Mouse (Mus musculus) cerebellum, postnatal 36 days (tissue): ENCODE data around the gene Tagap.
"Not testable (repeated sequence)": the region's sequence is repeated elsewhere in the genome, so short reads cannot be mapped to it uniquely, and the experiment has no call there.

Source experiments
- DNase-seq, 2 experiments: peaks; one replicate each; pipeline ENCODE4 v3.0.0; 2021 to 2022; ENCODE audit warnings: mixed read lengths in 2 of 2

Tagap gene

DNA sequence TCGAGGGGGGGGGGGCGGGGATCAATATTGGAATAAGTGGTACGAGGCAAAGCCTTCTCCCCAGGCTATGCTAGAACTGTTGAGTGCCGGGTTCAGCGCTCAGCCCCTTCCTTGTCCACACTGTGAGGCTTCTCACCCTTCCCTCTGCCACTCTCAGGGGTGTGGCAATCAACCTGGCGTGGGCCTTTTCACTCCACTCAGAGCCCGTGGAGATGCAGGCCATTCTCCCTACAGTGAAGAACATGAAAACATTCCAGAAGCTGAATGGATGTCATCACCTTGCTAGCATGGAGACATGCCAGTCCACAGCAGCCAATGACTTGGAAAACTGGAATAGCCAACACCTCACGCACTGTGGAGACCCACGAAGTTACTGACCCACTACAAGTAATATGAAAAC, 10.0 kb upstream of the Tagap start:
- DNase-seq: no peak

DNA sequence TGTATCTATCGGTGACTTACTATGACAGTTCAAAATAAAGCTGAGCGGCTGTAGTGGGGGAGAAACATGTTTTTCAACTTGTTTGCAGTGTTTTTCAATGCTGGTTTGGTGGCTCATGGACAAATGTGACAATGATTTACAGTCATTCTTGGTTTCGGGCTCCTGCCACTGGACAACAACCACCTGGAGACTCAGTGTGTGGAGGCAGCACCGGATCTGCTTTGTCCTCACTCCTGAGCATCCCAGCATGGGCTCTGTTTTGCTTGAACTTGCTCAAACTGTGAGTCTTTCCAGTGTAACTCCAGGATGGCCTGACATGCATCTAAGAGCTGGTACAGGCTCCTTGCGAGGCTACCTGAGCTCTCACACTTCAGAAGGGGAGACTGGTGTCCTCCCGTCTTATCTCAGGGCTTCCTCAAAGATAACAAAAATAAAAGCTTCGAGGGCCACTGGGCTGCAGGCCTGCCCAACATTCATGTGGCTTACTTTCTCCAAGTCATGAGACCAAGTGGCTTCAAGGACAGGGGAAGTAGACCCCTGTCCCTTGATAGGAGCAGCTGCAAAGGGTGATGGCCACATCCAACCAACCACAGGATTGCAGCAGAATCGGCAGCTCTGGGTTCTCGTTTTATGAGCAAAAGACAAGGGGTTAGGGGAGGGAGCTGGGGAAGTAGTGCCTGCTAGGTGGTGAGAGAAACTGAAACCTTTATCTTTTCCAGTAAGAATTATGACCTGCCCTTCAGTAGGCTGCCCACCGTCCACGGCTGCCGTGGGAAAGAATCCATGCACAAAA, 8.8 kb upstream of the Tagap start:
- DNase-seq: no peak

DNA sequence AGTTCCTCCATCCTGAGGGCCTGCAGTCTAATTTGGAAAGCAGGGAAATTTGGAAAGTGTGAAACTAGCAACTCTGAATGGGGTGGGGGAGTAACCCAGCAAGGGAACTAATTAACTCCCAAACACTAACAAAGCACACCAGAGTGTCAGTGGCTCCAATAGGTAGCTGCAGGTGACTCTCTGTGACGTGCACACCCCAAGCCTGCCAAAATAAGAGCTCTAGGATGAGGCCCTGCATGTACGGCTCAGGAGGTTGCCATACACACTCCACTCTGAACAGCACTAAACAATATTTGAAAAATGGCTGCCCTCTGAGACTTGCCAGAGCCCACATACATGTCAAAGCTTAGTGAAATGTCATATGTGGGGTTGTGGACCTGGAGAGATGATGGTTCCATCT, 7.4 kb upstream of the Tagap start:
- DNase-seq: no peak

DNA sequence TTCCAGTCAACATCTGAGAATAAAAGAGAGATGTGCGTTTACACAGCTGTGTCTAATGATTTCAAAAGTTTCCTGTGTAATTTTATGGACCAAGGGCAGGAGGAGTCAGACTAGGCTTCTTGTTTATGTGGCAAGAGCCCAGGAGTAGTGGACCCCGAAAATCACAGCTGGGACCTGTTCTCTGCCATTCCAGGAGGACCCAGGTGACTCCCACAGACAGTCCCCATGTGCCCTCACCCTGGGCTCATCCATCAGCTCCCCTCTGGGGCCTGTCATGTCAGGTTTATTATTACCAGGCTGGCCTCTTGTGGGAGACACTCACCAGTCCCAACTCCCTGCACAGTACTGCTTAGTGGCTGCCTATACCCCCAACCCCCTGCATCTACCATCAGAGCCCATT, 6.6 kb upstream of the Tagap start:
- no peak for DNase-seq

DNA sequence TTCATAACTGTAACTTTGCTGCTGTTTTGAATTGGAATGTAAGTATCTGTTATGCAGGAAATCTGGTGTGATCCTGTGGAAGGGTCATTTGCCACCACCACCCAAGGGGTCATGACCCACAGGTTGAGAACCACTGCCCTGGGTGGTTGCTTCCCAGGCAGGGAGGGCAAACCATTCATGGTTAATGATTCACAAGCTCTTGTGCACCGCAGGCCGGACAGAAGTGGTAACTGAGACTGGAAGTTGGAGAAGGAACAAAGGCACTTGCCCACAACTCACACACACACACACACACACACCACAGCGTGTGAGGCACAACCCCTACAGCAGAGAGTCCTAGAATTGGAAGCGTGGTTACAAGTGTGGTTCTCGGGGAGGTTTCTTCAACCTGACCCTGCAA, 3.2 kb upstream of the Tagap start:
- no peak for DNase-seq

DNA sequence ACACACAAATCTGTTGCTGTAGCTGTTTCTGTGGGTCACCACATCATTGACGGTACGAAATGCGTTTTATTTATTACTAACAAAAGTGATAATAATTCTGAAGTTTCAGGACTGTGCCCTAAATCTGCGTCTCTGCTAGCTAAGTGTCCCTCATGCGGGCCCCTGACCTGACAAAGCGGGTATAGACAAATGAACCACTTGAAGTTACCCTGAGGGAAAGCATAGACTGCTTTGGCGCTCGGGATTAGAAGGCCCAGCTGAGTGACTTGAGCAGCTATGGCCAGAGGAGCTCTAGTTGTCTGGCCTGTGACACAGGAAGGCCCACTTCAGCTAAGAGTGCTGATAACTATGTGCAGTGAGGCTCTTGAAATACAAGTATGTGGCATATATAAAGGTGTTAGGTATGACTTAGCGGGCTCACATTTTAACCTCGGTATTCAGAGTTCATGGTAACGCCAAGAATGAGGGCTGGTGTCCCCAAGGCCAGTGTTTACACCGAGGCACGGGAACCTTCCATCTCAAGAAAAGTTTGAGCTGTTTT, 1.5 kb upstream of the Tagap start:
- DNase-seq: no peak

DNA sequence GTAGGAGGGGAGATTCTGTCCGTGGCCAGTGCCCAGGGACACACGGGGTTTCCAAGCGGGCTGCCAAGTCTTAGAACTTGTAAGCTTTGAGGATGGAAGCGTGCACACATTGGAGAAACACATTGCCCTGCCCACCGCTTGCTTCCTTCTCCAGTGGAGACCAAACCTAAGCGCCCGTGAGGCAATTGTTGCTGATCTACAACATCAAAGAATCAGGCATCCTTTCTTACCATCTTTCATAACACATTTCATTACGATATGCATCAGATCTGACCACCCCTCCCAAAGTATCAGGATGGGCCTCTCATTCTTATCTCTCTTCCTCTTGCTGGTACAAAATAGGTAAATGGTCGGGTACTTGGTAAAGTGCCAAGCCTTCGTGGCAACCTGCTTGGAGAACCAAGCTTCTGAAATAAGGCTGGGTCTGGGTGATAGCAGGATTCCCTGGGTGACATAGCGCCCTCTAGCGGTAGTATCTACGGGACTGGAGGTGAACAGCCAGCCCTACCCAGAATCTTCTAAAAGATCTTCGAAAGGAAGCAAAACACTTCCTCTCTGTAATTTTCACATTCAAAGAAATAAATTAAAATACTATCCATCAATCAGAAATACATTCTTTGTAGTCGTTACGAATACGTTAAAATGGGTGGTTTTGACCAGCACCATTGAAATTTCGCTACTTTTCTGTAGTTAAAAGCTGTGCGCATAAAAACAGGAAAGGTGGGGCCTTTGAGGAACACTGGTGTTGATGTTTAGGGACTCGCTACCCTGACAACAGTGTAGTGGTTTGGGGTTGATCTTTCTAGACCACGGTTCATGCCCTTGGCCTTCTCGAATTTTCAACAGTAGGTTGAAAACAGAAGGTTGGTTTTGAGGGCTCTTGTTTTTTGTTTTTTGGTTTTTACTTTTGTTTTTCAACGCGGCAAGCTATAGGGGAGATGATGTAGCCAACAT, 2.1 kb downstream of the Tagap start:
- peak; percentile 67 to 71 for DNase-seq

DNA sequence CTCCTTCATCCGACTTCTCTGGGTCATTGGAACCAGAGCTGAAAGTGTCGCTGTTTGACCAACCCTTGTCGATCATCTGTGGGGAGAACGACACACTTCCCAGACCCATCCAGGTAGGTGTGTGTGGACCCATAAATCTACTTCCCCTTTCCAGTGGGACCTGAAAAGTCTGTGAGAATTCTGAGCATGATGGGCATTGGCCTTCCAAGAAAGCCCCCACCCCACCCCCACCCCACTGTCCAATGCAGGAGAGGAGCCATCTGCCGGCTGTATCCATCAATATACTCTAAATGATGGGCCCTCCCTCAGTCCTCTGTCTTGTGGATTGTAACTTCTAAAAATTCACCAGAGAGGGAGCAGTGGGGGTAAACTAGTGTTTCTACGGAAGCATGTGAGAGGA, 2.9 kb downstream of the Tagap start:
- DNase-seq: no peak

DNA sequence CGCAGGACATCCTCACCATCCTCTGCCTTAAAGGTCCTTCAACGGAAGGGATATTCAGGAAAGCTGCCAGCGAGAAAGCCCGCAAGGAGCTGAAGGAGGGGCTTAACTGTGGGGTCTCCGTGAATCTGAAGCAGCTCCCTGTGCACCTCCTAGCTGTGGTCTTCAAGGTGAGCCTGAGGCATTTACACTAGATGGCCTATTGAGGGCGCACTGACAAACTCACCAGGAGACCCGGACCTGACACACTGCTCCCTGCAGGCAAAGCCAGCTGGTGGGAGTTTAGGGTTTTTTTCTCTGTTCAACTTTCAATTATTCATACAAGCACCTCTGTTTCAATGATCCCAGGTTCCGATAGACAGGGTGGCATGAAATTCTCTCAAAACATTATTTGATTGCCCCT, 3.5 kb downstream of the Tagap start:
- no peak for DNase-seq

DNA sequence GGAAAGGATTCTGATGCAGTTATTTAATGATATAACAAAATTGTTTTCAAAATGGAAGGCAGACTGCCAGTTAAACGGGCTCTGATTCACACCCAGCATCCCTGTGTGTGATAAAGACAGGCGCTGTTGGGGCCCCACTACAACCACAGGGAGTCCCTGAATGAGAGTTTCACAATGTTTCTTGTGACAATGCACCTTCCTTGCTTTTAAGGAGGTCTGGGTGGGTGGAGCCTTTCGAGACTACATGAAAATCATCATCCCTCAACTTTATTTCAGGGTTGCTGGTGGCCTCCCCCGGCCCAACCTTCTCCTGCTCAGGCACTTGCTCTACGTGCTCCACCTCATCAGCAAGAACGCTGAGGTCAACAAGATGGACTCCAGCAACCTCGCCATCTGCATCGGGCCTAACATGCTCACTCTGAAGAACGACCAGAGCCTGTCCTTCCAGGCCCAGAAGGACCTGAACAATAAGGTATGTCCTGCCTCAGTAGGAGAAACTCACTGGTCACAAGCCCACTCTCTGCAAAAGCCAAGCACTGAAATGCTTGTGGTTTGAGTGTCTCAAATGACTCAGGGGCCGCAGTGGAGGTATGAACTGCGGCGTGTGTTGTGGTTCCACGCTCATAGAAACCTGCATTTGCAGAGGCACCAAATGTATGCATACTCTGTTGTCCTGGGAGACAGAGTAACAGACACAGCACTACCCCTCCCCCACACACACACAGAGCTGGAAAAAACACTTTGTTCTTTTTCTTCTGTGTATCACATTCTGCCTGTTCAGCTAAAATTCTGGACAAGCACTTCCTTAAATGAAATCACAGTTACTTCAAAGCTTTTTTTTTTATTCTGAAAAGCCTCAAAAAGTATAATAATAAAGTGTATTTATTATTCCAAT, 5.5 kb downstream of the Tagap start:
- DNase-seq: no peak

DNA sequence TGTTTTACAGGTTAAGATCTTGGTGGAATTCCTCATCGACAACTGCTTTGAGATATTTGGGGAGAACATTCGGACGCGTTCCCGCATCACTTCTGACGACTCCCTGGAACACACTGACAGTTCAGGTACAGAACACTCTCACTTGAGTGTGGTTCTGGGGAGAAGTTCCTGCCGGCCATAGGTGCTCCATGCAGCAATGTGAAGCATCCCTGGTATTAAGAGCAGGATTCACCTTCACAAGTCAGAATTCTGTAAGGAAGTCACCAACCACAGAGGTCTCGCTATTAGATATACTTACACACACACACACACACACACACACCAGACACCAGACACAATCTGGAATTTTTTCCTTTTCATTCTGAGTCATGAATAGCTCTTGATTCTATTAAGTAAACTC, 6.3 kb downstream of the Tagap start:
- DNase-seq: not testable (repeated sequence)

DNA sequence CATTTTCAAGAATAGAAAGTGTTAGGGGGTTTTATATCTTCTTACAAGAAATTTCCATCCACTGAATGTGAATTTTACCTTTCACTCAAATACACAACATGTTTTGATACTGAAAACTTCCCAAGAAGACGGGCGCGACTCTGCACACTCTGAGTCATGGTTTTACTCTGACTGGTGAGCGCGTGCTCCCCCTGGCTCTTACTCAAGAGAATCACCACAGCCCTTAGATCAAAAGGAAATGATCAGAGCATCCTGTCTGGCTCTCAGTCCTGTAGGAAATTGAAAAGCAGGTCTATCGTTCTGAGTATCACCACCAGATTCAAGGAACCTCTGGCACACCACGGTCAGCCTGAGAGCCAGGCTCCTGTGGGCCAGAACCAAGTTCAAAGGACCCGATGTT, 13.8 kb downstream of the Tagap start:
- DNase-seq: no peak

DNA sequence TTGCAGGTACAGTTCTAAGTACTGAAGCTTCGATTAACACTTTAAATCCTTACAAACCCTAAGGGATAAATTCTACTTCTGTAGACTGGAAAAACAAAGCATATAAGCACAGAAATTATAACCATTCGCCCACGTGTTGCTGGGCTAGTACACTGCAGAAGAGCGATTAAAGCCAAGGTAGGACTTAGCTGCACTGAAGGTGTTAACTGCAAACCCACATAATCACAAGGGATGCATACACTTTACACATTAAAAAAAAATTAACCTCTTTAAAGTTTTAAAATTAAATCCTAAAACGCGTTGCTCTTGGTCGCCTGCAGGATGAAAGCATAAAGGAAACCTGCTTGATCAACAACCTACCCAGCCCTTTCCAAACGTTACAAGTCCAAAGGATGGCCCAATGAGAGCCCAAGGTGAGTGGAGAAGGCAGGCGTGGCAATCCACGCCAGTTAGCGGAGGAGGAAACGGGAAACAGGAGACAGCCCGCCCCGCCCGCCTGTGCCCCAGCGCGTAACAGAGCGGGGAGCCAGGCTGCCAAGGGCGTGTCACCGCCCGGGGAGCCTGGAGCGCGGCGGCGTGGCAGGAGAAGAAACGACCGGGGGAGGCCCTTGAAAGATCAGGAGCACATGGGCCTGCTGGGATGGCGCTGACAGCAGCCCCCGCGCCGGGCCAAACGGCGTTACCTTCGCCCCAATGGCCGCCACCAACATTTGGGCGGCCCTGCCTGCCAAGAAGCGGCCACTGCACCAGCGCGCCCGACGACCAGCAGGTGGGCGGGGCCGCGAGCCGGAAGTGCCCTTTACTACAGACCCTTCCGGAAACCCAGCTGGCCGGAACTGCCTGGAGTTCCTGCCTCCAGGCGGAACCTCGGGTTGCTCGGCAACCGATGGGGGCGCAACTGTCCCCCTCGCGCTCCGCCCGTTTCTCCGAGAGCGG, 19.6 kb downstream of the Tagap start, which contains the start of gene Rsph3a:
TSS of gene Rsph3a (plus strand) at position 498 of the 936 bp plus-strand sequence.
- DNase-seq: peak; percentile 82 to 86

DNA sequence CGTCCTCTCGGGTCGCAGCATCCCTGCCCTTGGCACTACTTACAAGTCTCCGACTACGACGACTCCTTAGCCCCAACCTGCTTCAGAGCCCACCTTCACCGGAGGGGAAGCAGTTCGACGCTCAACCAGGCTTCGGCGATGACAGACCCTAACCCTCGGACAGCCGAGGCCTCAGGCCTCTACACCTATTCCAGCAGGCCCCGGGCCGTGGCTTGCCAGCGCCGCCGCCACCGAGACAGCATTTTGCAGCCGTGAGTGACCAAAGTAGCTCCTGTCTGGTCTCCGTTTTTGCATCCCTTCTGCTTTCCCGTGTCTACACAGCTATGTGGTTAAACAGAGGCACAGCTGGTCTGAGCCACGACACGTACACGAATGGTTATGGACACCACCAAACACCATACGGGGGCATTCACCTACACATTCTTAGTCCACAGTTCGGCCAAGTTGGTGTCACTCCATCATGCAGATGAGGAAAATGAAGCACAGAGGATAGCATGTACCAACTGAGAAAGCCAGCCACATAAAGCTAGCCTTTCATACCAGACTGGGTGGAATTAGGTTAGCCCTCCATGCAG, 20.3 kb downstream of the Tagap start:
- not testable (repeated sequence) for DNase-seq

DNA sequence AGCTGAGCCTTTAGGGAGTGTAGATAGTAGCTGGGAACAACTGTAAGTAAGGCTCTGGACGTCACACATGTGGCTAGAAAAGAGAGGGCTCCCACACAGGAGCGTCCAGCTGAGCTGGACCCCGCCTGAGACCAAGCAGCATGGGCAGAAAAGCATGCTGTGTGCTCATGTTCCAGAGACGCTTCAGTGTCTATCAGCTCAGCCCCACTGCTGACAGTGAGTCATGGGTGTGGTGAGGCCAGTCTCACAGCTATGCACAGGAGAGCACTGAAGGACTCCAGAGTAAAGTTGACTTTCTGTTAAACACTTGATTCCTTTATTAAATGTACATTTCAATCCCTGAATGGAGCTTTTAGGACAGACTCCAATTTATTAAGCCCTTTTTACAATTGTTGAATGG, 25.5 kb downstream of the Tagap start:
- DNase-seq: not testable (repeated sequence)

DNA sequence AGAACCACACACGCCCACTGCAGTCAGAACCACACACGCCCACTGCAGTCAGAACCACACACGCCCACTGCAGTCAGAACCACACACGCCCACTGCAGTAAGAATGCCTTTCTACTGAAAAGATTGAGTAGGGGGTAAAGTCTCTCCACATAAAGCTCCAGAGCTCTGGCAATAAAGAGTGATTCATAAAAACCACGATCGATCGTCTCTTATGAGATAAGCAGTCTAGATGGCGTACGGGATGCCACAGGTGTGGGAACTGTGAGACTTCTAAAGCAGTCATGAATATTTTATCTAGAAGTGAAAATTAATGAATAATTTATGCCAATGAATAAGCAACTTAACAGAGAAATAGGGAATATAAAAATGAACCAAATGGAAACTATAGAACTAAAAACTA, 31.4 kb downstream of the Tagap start:
- not testable (repeated sequence) for DNase-seq

DNA sequence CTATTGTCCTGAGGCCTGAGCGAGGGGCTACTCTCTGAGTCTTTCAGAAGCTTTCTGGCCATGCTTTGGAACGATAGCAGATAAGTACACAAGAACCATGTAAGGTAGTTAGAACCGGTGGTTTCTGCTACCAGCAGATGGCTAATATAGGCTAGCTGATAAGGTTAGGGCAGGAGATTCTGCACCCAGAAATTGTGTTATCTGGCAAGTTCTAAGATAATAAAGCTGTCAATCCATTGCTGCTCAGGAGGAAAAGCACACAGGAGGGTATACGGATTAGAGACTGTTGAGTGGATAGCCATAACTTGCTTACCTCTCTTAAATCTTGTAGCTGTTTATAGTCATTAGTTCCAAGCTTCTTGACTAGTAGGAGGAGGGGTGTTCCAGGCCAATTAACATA, 37.5 kb downstream of the Tagap start:
- DNase-seq: not testable (repeated sequence)

DNA sequence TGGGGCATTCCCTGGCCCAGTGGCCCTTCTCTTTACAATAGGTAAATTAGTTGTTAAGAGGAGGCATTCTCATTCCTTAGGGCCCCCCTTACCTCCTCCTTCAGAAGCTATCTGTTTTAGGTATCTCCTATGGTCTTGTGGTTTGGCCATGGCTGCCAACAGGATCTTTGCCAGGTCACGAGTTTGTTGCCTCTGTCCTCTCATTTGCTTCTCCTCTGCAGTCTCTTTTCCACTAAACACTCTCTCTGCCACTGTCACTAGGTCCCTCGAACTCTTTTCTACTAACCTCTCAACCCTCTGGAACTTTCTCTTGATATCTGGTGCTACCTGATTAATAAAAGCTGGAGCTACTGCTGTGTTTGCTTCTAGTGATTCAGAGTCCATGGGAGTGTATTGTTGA, 38.6 kb downstream of the Tagap start:
- not testable (repeated sequence) for DNase-seq

DNA sequence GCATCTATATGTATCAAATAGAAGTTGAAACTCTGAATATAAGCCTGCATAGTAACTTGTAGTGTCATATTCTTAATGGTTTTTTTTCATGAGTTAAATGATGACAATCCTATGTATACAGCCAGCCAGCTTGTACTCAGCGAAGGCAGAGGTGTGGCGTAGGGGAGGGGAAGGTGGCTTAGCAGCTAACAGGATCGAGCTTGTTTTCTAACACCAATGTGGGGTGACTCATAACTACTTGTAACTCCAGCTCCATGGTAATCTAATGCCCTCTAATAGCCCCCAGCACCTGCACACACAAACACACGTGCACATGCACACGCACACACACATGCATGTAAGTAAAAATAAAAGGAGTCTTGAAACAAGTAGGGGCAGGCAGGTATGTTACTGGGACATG, 42.7 kb downstream of the Tagap start:
- DNase-seq: not testable (repeated sequence)

DNA sequence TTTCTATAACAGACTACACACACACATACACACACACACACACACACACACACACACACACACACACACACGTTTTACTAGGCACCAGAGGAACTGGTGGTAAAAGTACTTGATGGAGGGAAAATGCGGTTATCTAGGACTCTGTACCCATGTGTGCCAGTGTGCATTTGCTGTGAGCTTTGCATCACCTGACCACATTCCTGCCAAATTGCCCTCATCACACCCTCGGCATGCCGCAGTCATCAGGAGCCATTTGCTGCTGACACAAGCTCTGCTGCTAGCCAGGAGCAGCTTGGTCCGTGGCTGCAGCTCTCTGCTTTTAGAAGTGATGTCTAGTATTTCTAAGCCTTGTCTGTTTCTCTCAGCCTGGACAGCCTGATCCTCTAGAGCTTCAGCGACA, 44.0 kb downstream of the Tagap start:
- DNase-seq: not testable (repeated sequence)

DNA sequence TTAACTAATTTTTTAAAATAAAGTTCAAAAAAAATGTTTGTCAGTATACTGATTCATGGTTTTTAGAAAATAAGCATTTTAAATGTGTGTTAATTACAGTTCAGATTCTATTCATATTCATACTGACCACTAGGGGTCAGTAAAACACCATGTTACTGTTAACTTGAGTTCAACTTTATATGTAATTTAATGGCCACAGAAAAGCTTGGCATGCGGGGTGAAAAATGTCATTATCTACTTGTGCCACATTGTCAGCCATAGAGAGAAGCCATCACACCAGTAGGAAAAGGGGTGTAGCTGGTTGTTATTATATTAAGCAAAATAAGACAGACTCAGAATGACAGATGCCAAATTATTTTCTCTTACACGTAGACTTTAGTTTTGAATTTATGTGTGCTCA, 57.7 kb downstream of the Tagap start:
- not testable (repeated sequence) for DNase-seq
